Mouse (Mus musculus): Measurements from ENCODE around the gene Olfr615. TPM values are rescaled to one million over a fixed set of nuclear protein-coding genes. Genes with fewer than 3 reads are reported as not detected.
"Not testable (repeated sequence)": the region's sequence is repeated elsewhere in the genome, so short reads cannot be mapped to it uniquely, and the experiment has no call there.

The Olfr615 gene
- not detected in 2 replicates for polyA plus RNA-seq (2012; rRNA removed)

DNA sequence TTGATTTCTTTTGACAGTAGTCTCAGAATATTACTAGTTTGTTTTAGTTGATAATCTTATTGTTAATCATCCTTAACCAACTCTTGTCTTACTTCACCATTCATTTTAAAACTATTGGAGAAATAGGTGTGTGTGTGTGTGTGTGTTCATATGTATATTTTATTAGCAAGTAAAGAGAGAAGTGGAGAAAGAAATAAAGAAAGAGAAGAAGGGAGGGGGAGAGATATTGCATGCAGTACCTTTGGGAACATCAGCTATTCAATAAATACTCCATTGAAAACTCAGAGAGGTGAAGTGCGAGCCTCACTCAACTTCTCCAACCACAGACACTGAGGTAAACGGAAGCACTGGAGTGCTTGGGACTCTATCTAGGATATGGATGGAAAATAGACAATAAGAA, at the start of gene Olfr615:
Gene Olfr615, plus strand, starts transcription at position 301 of the 400 bp plus-strand sequence.
- DNase-seq: no peak
- H3K36me3 ChIP-seq (ENCODE audit: control insufficient read depth, insufficient read depth, low read length): no peaks in the 10 kb centered on the region
- H3K4me1 ChIP-seq (replicated peaks; ENCODE audit: control insufficient read depth, insufficient read depth, low read length): no peaks in the 10 kb centered on the region
- no peak within 1 kb of the TSS for H3K27ac ChIP-seq (ENCODE audit: control insufficient read depth, insufficient read depth, low read length)
- no peak for TF ChIP-seq POLR2A (IDR thresholded peaks at IDR 0.05; ENCODE audit: control insufficient read depth, extremely low read depth, insufficient read depth, low read length, poor library complexity)
- no peak for TF ChIP-seq CTCF (IDR thresholded peaks at IDR 0.05; ENCODE audit: borderline replicate concordance, control insufficient read depth, extremely low read depth, insufficient read depth, low read length, poor library complexity)
- WGBS: 86% methylated on average over 2 of the region's 2 CpGs
- H3K27me3 ChIP-seq (ENCODE audit: control insufficient read depth, insufficient read depth, low read length): no peaks in the 10 kb centered on the region
- no peak within 1 kb of the TSS for H3K4me3 ChIP-seq (ENCODE audit: control insufficient read depth, insufficient read depth, low read length)

DNA sequence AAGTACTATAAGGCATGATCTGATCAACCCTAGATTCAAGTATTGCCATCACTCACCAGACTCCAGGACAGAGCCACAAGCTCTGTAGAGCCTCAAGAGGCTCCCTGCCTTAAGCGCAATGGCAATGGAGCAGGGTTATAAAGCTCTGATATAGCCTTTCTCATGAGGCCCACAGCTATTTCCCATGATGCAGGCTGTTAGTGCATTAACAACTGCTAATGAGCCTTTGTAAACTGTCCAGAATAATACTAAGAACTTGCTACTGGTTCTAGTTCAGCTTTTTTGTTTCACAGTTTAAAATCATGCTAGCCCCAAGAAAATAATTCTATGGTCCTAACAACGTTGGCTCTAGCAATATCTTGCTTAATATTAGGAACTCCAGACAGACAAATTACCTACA, 43.9 kb upstream of the Olfr615 start, which contains the start of gene Olfr610:
Gene Olfr610, minus strand, starts transcription at position 101 of the 400 bp plus-strand sequence.
- no peak for TF ChIP-seq CTCF (IDR thresholded peaks at IDR 0.05; ENCODE audit: borderline replicate concordance, control insufficient read depth, extremely low read depth, insufficient read depth, low read length, poor library complexity)
- no peak for TF ChIP-seq POLR2A (IDR thresholded peaks at IDR 0.05; ENCODE audit: control insufficient read depth, extremely low read depth, insufficient read depth, low read length, poor library complexity)
- H3K27me3 ChIP-seq (ENCODE audit: control insufficient read depth, insufficient read depth, low read length): no peaks in the 10 kb centered on the region
- H3K27ac ChIP-seq (ENCODE audit: control insufficient read depth, insufficient read depth, low read length): no peak within 1 kb of the TSS
- no peak within 1 kb of the TSS for H3K4me3 ChIP-seq (ENCODE audit: control insufficient read depth, insufficient read depth, low read length)
- 91% methylated on average over 2 of the region's 2 CpGs for WGBS
- no peak for DNase-seq
- H3K36me3 ChIP-seq (ENCODE audit: control insufficient read depth, insufficient read depth, low read length): no peaks in the 10 kb centered on the region
- H3K4me1 ChIP-seq (replicated peaks; ENCODE audit: control insufficient read depth, insufficient read depth, low read length): no peaks in the 10 kb centered on the region

DNA sequence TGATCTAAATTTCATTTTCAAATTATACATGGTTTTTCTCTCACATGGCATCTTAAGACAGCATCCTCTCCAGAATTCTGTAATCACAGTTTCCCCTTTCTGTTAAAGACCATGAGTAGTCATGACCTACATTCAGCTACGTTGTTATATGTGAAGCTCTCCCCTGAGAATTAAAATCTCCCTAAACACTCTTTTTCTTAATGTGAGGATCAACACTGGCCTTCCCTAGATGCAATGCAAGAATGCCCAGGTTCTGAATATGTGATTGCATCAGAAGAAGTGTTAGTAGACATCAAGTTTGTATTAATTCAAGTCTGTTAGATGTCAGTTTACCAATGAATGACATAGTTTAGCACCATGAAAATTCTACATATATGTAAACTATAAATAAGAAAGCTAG, 35.1 kb upstream of the Olfr615 start, which contains the start of gene Olfr611:
Gene Olfr611, minus strand, starts transcription at position 101 of the 400 bp plus-strand sequence.
- WGBS: 79% methylated on average over 1 of the region's 1 CpGs
- H3K27me3 ChIP-seq (ENCODE audit: control insufficient read depth, insufficient read depth, low read length); H3K4me3 ChIP-seq (ENCODE audit: control insufficient read depth, insufficient read depth, low read length); DNase-seq; H3K27ac ChIP-seq (ENCODE audit: control insufficient read depth, insufficient read depth, low read length); H3K36me3 ChIP-seq (ENCODE audit: control insufficient read depth, insufficient read depth, low read length); H3K4me1 ChIP-seq (replicated peaks; ENCODE audit: control insufficient read depth, insufficient read depth, low read length): not testable (repeated sequence)

DNA sequence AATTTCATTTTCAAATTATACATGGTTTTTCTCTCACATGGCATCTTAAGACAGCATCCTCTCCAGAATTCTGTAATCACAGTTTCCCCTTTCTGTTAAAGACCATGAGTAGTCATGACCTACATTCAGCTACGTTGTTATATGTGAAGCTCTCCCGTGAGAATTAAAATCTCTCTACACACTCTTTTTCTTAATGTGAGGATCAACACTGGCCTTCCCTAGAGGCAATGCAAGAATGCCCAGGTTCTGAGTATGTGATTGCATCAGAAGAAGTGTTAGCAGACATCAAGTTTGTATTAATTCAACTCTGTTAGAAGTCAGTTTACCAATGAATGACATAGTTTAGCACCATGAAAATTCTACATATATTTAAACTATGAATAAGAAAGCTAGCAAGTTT, 13.3 kb upstream of the Olfr615 start, which contains the start of gene Olfr612:
Gene Olfr612, minus strand, starts transcription at position 101 of the 400 bp plus-strand sequence.
- H3K4me3 ChIP-seq (ENCODE audit: control insufficient read depth, insufficient read depth, low read length); H3K27ac ChIP-seq (ENCODE audit: control insufficient read depth, insufficient read depth, low read length); DNase-seq; H3K36me3 ChIP-seq (ENCODE audit: control insufficient read depth, insufficient read depth, low read length); H3K4me1 ChIP-seq (replicated peaks; ENCODE audit: control insufficient read depth, insufficient read depth, low read length); H3K27me3 ChIP-seq (ENCODE audit: control insufficient read depth, insufficient read depth, low read length): not testable (repeated sequence)
- 93% methylated on average over 2 of the region's 2 CpGs for WGBS

DNA sequence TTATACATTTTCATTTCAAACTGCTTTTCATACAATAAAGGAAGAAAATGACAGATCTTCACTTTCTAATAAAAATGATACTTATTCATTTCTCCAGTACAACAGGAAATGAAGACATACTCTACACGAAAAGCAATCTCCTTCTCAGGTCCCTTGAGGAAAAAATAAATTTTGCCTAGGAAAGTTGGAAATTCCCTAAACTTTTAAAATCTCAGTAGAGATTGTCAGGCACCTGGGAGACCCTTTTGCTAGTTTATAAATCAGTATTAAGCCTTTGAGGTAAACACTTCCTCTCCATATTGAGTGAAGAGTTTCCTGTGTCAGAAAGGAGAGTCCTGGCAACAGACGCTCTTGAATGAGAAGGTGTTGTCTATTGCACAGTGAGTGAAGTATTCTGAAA, 8.1 kb upstream of the Olfr615 start, which contains the start of gene Olfr613:
Gene Olfr613, plus strand, starts transcription at position 301 of the 400 bp plus-strand sequence.
- WGBS: 41% methylated on average over 2 of the region's 2 CpGs

DNA sequence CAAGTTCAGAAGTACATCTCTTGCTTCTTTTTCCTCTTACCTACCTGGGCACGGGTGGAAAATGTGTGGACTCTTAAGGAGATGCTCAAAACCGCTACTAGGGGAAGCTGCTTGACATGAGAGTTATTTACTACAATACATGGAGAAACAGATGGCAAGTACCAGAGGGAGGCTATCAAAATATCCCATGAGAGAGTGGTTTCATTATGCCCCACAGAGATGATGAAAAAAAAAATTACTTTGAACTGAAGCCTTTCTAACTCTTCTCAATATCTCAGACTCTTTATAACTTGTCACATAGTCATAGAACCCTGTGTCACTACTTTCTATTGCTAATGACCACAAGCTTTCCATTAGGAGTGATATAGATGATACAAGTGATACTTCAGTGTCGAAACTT, 13.2 kb downstream of the Olfr615 start, which contains the start of gene Olfr616:
Gene Olfr616, minus strand, starts transcription at position 101 of the 400 bp plus-strand sequence.
- Histone ChIP-seq H3K27ac (ENCODE audit: control insufficient read depth, insufficient read depth, low read length) (no peak within 1 kb of the TSS), H3K4me1 (replicated peaks; ENCODE audit: control insufficient read depth, insufficient read depth, low read length) (no peaks in the 10 kb centered on the region), H3K36me3 (ENCODE audit: control insufficient read depth, insufficient read depth, low read length) (no peaks in the 10 kb centered on the region), H3K4me3 (ENCODE audit: control insufficient read depth, insufficient read depth, low read length) (no peak within 1 kb of the TSS), H3K27me3 (ENCODE audit: control insufficient read depth, insufficient read depth, low read length) (no peaks in the 10 kb centered on the region)
- WGBS: 90% methylated on average over 3 of the region's 3 CpGs
- no peak for TF ChIP-seq CTCF (IDR thresholded peaks at IDR 0.05; ENCODE audit: borderline replicate concordance, control insufficient read depth, extremely low read depth, insufficient read depth, low read length, poor library complexity)
- no peak for TF ChIP-seq POLR2A (IDR thresholded peaks at IDR 0.05; ENCODE audit: control insufficient read depth, extremely low read depth, insufficient read depth, low read length, poor library complexity)
- no peak for DNase-seq

More for the DNA sequence above, 8.1 kb upstream of the Olfr615 start, which contains the start of gene Olfr613:
- no peak within 1 kb of the TSS for H3K4me3 ChIP-seq (ENCODE audit: control insufficient read depth, insufficient read depth, low read length)
- no peak for TF ChIP-seq CTCF (IDR thresholded peaks at IDR 0.05; ENCODE audit: borderline replicate concordance, control insufficient read depth, extremely low read depth, insufficient read depth, low read length, poor library complexity)
- TF ChIP-seq POLR2A (IDR thresholded peaks at IDR 0.05; ENCODE audit: control insufficient read depth, extremely low read depth, insufficient read depth, low read length, poor library complexity): no peak
- no peaks in the 10 kb centered on the region for H3K36me3 ChIP-seq (ENCODE audit: control insufficient read depth, insufficient read depth, low read length)
- no peak within 1 kb of the TSS for H3K27ac ChIP-seq (ENCODE audit: control insufficient read depth, insufficient read depth, low read length)
- no peaks in the 10 kb centered on the region for H3K4me1 ChIP-seq (replicated peaks; ENCODE audit: control insufficient read depth, insufficient read depth, low read length)
- no peaks in the 10 kb centered on the region for H3K27me3 ChIP-seq (ENCODE audit: control insufficient read depth, insufficient read depth, low read length)
- no peak for DNase-seq

DNA sequence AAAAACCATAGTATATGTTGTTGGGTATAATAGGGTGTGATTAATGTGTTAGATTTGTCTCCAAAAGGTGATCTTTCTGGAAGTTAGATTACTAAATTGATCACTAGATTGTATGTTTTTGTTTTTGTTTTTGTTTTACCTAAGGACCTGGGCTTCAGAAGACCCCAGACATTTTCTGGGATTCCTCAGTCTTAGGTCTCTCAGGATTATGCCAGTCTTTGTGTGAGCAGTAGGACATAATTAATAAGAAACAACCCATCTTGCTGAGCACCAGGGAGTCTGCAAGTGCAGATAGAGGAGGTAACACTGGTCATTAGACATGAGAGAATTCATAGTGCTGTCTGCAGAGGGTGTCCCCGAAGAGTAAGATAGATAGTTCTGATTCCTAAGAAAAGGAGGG, 16.9 kb downstream of the Olfr615 start, which contains the start of gene Olfr617:
Gene Olfr617, plus strand, starts transcription at position 301 of the 400 bp plus-strand sequence.
- Histone ChIP-seq H3K27me3 (ENCODE audit: control insufficient read depth, insufficient read depth, low read length) (no peaks in the 10 kb centered on the region), H3K4me1 (replicated peaks; ENCODE audit: control insufficient read depth, insufficient read depth, low read length) (no peaks in the 10 kb centered on the region), H3K27ac (ENCODE audit: control insufficient read depth, insufficient read depth, low read length) (no peak within 1 kb of the TSS), H3K36me3 (ENCODE audit: control insufficient read depth, insufficient read depth, low read length) (no peaks in the 10 kb centered on the region), H3K4me3 (ENCODE audit: control insufficient read depth, insufficient read depth, low read length) (no peak within 1 kb of the TSS)
- 96% methylated on average over 1 of the region's 1 CpGs for WGBS
- no peak for TF ChIP-seq POLR2A (IDR thresholded peaks at IDR 0.05; ENCODE audit: control insufficient read depth, extremely low read depth, insufficient read depth, low read length, poor library complexity)
- TF ChIP-seq CTCF (IDR thresholded peaks at IDR 0.05; ENCODE audit: borderline replicate concordance, control insufficient read depth, extremely low read depth, insufficient read depth, low read length, poor library complexity): no peak
- no peak for DNase-seq

Measured in thymus, adult 2 months (tissue).